Mouse (Mus musculus) olfactory bulb, adult 2 months (tissue): ENCODE results near the gene Bbx.

Experiments used
- CTCF ChIP-seq: fragments of 200-500 bp; IDR thresholded peaks from 2 replicates; pipeline ENCODE4 v1.5.1; 2012; ENCODE audit warnings: low read depth, mild to moderate bottlenecking, low read length, moderate library complexity; ENCODE audit not compliant: insufficient read depth
- POLR2A ChIP-seq: fragments of 200-500 bp; IDR thresholded peaks from 2 replicates; pipeline ENCODE4 v1.6.1; 2012; ENCODE audit warnings: mild to moderate bottlenecking, low read depth, low read length, moderate library complexity; ENCODE audit not compliant: insufficient read depth

- TF ChIP-seq POLR2A, result no peak
- TF ChIP-seq CTCF, result no peak
These were observed 271.5 kb downstream of the Bbx start for GRCm38 (mm10) chr16:50160418-50161271.
